Mouse (Mus musculus): Measurements from ENCODE around the gene S100a10. TPM values are rescaled to one million over a fixed set of nuclear protein-coding genes. Genes with fewer than 3 reads are reported as not detected.

Gene S100a10
- polyA plus RNA-seq, 1 experiment from 2014 or later = 157 TPM

DNA sequence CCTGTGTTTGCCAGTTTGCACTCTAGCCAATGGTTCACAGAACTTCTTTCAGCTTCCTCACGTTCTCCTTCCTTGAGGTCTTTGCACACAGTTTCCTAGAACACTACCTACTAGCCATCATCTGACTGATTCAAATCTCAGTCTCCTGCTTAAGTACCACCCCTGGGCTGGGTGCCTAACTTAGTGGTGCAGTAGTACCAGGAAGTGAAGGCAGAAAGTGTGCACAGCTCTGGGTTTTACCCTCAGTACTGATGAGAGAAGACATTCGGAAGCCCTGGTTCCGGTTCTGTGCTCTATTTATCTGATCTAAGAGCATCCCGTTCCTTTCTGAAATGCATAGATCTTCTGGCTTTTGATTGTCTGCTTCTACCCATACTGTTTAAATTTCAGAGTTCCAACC is 26.8 kb downstream of the S100a10 start:
- Histone ChIP-seq H3K9me3 (no peaks in the 10 kb centered on the region), H3K27ac (no peak overlapping the region), H3K36me3 (no peaks in the 10 kb centered on the region), H3K4me1 (replicated peaks) (no peaks in the 10 kb centered on the region), H3K27me3 (no peaks in the 10 kb centered on the region), H3K9ac (replicated peaks) (no peak overlapping the region), H3K4me3 (replicated peaks) (no peak overlapping the region), H3K4me2 (no peak overlapping the region)
- no peak for ATAC-seq (ENCODE audit: insufficient number of reproducible peaks, insufficient read depth, low FRiP score, low TSS enrichment, low read depth)
- 88% methylated on average over 4 of the region's 4 CpGs for WGBS

DNA sequence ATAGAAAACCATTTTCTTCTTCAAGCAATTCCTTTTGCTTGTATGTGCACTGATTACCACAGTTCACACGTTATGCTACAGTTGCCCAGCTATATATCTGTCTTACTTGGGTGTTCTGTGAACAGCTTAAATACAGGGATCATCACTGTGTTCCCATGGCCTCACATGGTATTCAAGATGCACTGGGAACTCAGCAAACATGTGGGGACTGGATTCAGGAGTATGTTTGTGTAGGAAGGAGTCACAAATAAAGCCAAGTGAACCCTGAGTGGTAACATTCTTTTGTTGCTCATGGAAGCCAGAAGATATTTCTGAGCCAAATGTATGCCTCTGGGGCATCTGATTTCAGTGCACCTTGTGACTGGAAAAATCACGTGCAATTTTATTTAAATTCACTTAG is 28.2 kb downstream of the S100a10 start:
- Histone ChIP-seq H3K9ac (replicated peaks) (no peak overlapping the region), H3K4me1 (replicated peaks) (no peaks in the 10 kb centered on the region), H3K4me3 (replicated peaks) (no peak overlapping the region), H3K27me3 (no peaks in the 10 kb centered on the region), H3K27ac (no peak overlapping the region), H3K36me3 (no peaks in the 10 kb centered on the region), H3K9me3 (no peaks in the 10 kb centered on the region), H3K4me2 (no peak overlapping the region)
- ATAC-seq (ENCODE audit: insufficient number of reproducible peaks, insufficient read depth, low FRiP score, low TSS enrichment, low read depth) = no peak
- 56% methylated on average over 2 of the region's 2 CpGs for WGBS

DNA sequence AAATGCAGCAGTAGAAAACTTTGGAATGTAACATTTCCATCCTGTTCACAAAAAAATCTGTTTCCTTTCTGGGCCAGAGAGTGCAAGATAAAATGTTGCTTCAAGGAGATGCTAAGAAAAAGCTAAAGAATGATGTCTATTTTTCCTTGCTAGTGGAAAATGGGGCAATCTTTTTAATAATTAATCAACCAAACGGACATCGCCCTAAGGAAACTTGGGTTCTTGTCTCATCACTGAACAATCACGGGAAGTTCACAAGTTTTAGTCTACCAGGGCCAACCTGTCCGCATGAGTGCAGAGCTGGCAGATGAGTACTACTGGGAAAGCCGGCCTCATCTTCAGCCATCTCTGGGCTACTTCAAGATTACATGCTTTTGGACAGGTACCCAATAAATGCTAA is 34.7 kb downstream of the S100a10 start:
- H3K4me2 ChIP-seq = no peak overlapping the region
- H3K36me3 ChIP-seq = no peaks in the 10 kb centered on the region
- H3K4me1 ChIP-seq (replicated peaks) = no peaks in the 10 kb centered on the region
- H3K27me3 ChIP-seq = no peaks in the 10 kb centered on the region
- no peak for ATAC-seq (ENCODE audit: insufficient number of reproducible peaks, insufficient read depth, low FRiP score, low TSS enrichment, low read depth)
- H3K4me3 ChIP-seq (replicated peaks) = no peak overlapping the region
- no peaks in the 10 kb centered on the region for H3K9me3 ChIP-seq
- H3K9ac ChIP-seq (replicated peaks) = no peak overlapping the region
- no peak overlapping the region for H3K27ac ChIP-seq
- WGBS = 94% methylated on average over 5 of the region's 5 CpGs

DNA sequence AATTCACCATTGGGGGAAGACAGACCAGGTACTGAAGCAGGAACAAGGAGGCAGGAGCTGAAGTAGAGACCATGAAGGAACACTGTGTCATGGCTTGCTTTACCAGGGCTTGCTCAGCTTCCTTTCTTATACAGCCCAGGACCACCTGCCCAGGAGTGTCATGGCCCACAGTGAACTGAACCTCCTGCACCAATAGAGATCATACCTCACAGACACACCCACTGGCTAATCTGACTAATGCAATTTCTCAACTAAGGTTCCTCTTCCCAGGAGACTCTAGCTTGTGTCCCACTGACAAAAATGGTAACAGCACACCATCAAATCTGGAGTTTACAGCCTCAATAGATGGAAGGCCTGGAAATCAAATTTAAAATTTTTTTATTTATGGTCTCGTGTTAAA is 35.4 kb downstream of the S100a10 start:
- no peak for ATAC-seq (ENCODE audit: insufficient number of reproducible peaks, insufficient read depth, low FRiP score, low TSS enrichment, low read depth)
- Histone ChIP-seq H3K27me3 (no peaks in the 10 kb centered on the region), H3K4me1 (replicated peaks) (no peaks in the 10 kb centered on the region), H3K9ac (replicated peaks) (no peak overlapping the region), H3K36me3 (no peaks in the 10 kb centered on the region), H3K9me3 (no peaks in the 10 kb centered on the region), H3K4me2 (no peak overlapping the region), H3K27ac (no peak overlapping the region), H3K4me3 (replicated peaks) (no peak overlapping the region)
- 81% methylated on average over 1 of the region's 1 CpGs for WGBS

DNA sequence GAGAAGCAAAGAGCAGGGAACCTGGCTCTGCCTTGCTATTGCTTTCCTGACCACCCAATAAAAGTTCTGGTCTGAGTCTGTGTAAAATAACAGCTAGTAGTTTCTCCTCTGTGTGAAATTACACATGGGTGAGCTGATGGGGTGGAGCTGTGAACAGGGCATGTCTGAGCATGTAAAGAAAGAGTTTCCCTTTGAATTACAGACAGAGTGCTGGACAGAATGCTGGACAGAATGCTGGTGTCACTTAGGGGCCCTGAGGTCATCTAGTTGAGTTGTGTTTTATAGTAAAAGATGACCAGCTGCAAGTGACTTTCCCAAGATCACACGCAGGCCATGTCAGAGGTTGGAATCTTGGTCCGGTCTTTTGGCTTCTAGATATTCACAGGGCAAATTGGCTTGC is 37.2 kb downstream of the S100a10 start:
- no peak overlapping the region for H3K4me2 ChIP-seq
- peaks cover 1% of the 10 kb centered on the region; the same call in 1 of the 2 replicates for H3K4me1 ChIP-seq (replicated peaks)
- WGBS = 94% methylated on average over 2 of the region's 2 CpGs
- H3K36me3 ChIP-seq = no peaks in the 10 kb centered on the region
- no peaks in the 10 kb centered on the region for H3K27me3 ChIP-seq
- H3K4me3 ChIP-seq (replicated peaks) = no peak overlapping the region
- ATAC-seq (ENCODE audit: insufficient number of reproducible peaks, insufficient read depth, low FRiP score, low TSS enrichment, low read depth) = no peak
- no peaks in the 10 kb centered on the region for H3K9me3 ChIP-seq
- H3K27ac ChIP-seq = no peak overlapping the region
- no peak overlapping the region for H3K9ac ChIP-seq (replicated peaks)

DNA sequence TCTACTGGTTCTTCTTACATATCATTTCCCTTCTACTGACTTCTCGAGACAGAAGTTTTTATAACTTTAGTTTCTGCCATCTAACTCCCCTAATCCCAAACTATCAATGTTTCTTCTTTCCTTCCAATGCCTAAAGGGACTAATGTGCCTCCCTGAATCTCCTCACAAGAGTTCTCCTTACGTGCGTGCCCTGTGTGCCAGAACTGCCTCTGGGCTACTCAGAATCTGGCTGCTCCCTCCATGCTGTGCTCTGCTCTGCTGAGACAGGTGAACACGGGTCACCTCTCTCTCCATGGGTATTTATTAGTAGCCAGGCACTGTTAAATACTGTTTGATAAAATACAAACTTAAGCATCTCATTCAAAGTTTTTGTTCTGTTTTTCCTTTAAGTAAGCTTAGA is 38.1 kb downstream of the S100a10 start:
- no peak for ATAC-seq (ENCODE audit: insufficient number of reproducible peaks, insufficient read depth, low FRiP score, low TSS enrichment, low read depth)
- Histone ChIP-seq H3K27me3 (no peaks in the 10 kb centered on the region), H3K4me1 (replicated peaks) (peaks cover 5% of the 10 kb centered on the region; the same call in 1 of the 2 replicates), H3K4me3 (replicated peaks) (no peak overlapping the region), H3K9ac (replicated peaks) (no peak overlapping the region), H3K27ac (no peak overlapping the region), H3K4me2 (no peak overlapping the region), H3K36me3 (no peaks in the 10 kb centered on the region), H3K9me3 (no peaks in the 10 kb centered on the region)
- WGBS = 75% methylated on average over 4 of the region's 4 CpGs

DNA sequence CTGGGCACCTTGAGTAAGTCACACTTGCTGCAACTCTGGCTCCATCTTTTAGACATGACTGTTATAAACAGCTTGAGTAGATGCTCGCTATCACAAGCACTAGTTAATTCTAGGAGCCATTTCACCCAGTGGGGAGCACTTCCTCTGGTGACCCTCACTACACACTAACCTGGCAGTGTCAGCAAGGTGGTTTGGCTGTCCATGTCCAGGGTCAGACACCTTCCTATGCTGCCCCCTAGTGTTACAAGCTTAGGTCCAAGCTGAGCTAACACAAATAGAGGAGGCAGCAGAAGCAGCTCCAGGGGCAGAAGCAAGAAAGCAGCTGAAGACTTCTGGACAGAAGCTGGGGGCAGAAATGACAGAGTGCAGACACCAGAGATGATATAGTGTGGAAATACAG is 38.6 kb downstream of the S100a10 start:
- Histone ChIP-seq H3K4me2 (no peak overlapping the region), H3K4me3 (replicated peaks) (no peak overlapping the region), H3K27me3 (no peaks in the 10 kb centered on the region), H3K4me1 (replicated peaks) (peaks cover 5% of the 10 kb centered on the region; the same call in 1 of the 2 replicates), H3K9ac (replicated peaks) (no peak overlapping the region), H3K27ac (no peak overlapping the region), H3K9me3 (no peaks in the 10 kb centered on the region), H3K36me3 (no peaks in the 10 kb centered on the region)
- ATAC-seq (ENCODE audit: insufficient number of reproducible peaks, insufficient read depth, low FRiP score, low TSS enrichment, low read depth) = no peak
- WGBS = 60% methylated on average over 1 of the region's 1 CpGs

DNA sequence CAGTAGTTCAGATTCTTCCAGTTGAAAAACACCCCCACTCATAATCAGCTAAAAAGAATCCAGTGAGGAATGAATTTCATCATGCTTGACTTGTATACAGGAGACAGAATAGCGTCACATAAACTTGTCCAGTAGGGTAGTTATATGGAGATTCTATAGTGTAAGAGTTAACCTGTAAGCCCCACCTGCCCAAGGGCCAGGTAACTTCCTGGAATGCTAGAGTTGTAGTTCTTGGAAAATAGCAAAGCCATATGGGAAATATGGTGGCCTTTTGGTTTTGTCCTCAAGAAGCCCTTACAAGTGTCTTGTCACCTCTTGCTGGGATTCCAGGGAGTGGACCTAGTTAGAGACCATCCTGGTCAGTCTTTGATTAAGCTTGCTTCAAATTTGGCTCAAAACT is 41.8 kb downstream of the S100a10 start:
- WGBS = 93% methylated on average over 1 of the region's 1 CpGs
- H3K27ac ChIP-seq = no peak overlapping the region
- no peak overlapping the region for H3K4me2 ChIP-seq
- no peaks in the 10 kb centered on the region for H3K36me3 ChIP-seq
- no peaks in the 10 kb centered on the region for H3K27me3 ChIP-seq
- no peak for ATAC-seq (ENCODE audit: insufficient number of reproducible peaks, insufficient read depth, low FRiP score, low TSS enrichment, low read depth)
- no peak overlapping the region for H3K4me3 ChIP-seq (replicated peaks)
- H3K9me3 ChIP-seq = no peaks in the 10 kb centered on the region
- H3K4me1 ChIP-seq (replicated peaks) = peaks cover 5% of the 10 kb centered on the region; the same call in 1 of the 2 replicates
- no peak overlapping the region for H3K9ac ChIP-seq (replicated peaks)

DNA sequence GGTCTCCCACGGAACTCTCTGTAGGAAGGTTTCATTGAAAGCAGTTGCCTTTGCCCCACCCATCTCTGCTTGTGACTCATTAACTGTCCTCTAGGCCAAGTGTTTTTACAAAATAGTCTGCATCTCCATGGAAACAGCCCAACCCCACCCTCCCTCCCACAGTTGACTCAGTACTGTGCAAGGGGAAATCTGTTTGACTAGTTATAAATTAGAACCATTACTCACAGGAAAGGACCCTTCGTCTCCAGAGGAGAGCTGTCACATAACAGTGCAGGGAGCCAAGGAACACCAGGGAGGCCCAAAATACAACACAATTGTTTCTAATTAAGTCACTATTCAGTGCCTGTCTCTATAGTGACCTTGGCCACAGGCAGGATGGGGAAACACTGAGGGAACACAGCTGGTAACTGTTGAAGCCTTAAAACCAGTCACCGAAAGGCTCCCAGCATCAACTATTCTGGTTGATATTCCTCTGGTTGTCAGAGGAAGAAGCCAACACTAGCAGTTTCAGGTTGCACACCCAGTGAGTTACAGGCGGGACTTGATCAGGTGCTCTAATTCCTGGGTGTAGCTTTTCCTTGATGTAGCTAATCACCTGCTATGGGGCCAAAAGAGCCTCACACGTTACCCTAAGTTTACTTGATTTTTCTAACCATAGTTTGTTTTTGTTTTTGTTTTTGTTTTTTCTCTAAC is 42.5 kb downstream of the S100a10 start:
- Histone ChIP-seq H3K27ac (no peak overlapping the region), H3K4me2 (no peak overlapping the region), H3K9ac (replicated peaks) (no peak overlapping the region), H3K27me3 (no peaks in the 10 kb centered on the region), H3K4me1 (replicated peaks) (peaks cover 5% of the 10 kb centered on the region; the same call in 1 of the 2 replicates), H3K36me3 (no peaks in the 10 kb centered on the region), H3K4me3 (replicated peaks) (no peak overlapping the region), H3K9me3 (no peaks in the 10 kb centered on the region)
- WGBS = 25% methylated on average over 5 of the region's 5 CpGs
- peak; percentile 82; the same call in 1 of the 2 replicates for ATAC-seq (ENCODE audit: insufficient number of reproducible peaks, insufficient read depth, low FRiP score, low TSS enrichment, low read depth)

DNA sequence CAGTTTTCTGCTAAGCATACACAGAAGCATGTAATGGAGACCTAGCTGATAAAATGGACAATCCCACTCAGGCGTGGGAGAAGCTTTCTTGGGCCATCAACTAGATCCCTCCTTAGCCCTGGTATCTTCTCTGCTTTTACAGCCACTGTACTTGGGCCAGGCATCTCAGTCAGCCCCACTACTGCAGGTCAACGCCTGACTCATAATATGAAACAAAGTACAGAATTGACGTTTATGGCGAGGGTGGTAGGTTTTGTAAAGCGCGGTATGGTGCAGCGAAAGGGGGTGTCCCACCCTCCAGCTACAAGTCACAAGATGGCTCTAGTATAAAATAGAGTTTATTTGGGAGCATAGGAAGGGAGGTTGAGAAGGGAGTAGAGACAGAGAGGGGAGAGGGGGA is 43.1 kb downstream of the S100a10 start:
- no peaks in the 10 kb centered on the region for H3K27me3 ChIP-seq
- H3K9ac ChIP-seq (replicated peaks) = no peak overlapping the region
- H3K4me1 ChIP-seq (replicated peaks) = peaks cover 5% of the 10 kb centered on the region; the same call in 1 of the 2 replicates
- H3K36me3 ChIP-seq = no peaks in the 10 kb centered on the region
- no peak for ATAC-seq (ENCODE audit: insufficient number of reproducible peaks, insufficient read depth, low FRiP score, low TSS enrichment, low read depth)
- no peak overlapping the region for H3K4me2 ChIP-seq
- H3K9me3 ChIP-seq = no peaks in the 10 kb centered on the region
- 88% methylated on average over 7 of the region's 7 CpGs for WGBS
- no peak overlapping the region for H3K27ac ChIP-seq
- H3K4me3 ChIP-seq (replicated peaks) = no peak overlapping the region

DNA sequence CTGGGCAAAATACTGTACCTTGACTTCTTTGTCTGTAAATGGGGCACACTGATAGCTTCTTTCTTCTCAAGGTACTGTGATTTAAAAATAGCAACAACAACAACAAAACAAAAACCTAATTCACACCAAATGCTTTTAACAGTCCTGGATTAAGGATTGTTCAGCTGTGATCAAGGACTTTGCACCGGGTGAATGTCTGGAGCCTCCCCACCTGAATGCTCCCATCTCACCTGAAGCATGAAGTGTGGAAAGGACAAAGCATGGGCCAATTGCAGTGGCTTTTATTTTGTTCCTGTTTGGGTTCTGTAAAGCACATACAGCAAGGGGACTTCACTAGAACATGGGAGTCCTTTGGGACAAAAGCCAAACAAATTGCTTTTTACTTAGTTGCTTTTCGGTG is 45.3 kb downstream of the S100a10 start:
- ATAC-seq (ENCODE audit: insufficient number of reproducible peaks, insufficient read depth, low FRiP score, low TSS enrichment, low read depth) = no peak
- Histone ChIP-seq H3K4me3 (replicated peaks) (no peak overlapping the region), H3K27me3 (no peaks in the 10 kb centered on the region), H3K27ac (no peak overlapping the region), H3K9ac (replicated peaks) (no peak overlapping the region), H3K9me3 (no peaks in the 10 kb centered on the region), H3K4me1 (replicated peaks) (peaks cover 5% of the 10 kb centered on the region; the same call in 1 of the 2 replicates), H3K36me3 (no peaks in the 10 kb centered on the region), H3K4me2 (no peak overlapping the region)
- WGBS = 85% methylated on average over 2 of the region's 2 CpGs

DNA sequence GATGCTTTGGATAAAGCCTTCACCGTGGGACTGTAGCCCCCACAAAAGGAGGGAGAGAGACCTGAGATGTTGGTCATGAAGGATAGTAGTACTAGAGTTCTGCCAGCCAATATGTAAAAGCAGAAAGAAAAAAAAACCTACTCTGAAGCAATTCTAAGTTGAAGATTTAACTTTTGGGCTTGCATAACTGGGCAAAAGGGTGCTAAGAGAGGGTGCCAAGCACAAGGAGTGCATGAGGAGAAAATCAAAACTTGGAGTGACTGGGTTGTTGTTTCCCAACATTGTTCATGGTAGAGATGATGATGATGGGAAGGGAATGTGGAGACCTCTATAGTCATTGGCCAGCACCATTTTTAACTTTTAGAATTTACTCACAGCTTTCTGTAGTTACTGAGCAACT is 47.0 kb downstream of the S100a10 start:
- Histone ChIP-seq H3K4me2 (no peak overlapping the region), H3K4me3 (replicated peaks) (no peak overlapping the region), H3K27me3 (no peaks in the 10 kb centered on the region), H3K4me1 (replicated peaks) (peaks cover 5% of the 10 kb centered on the region; the same call in 1 of the 2 replicates), H3K9me3 (no peaks in the 10 kb centered on the region), H3K27ac (no peak overlapping the region), H3K36me3 (no peaks in the 10 kb centered on the region), H3K9ac (replicated peaks) (no peak overlapping the region)
- no peak for ATAC-seq (ENCODE audit: insufficient number of reproducible peaks, insufficient read depth, low FRiP score, low TSS enrichment, low read depth)
- WGBS = 86% methylated on average over 1 of the region's 1 CpGs
